Mouse (Mus musculus) heart, postnatal 0 days (tissue): ENCODE results near the gene Stxbp4.

Experiments used
- CTCF ChIP-seq: IDR thresholded peaks from 2 replicates; pipeline ENCODE4 v1.5.1; 2016; ENCODE audit warnings: antibody characterized with exemption, control low read depth, low read depth
- EP300 ChIP-seq: IDR thresholded peaks from 2 replicates; pipeline ENCODE4 v1.6.1; 2016; ENCODE audit warnings: antibody characterized with exemption, low read depth

DNA sequence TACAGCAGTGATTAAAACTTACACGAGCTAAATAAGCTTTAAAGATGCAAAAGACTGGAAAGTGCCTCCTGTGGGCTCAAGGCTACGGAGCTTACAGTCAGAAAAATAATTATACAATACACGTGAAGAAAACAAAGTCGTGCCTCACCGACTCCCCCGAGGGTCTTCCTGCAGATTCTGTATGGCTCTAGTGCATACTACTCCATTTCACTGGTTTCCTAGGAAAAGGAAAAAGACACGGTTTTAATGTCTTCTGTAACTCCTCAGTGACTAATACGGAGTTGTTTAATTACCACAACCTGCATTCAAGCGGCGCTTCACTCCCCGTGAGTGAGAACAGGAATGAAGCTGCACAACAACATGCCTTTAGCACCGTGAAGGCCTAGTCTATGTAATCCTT lies 15.8 kb downstream of the Stxbp4 start:
- TF ChIP-seq CTCF (no peak), EP300 (no peak)
